Mouse (Mus musculus) CH12.LX (cell line): ENCODE measurements around the gene Pkn3. TPM values are rescaled to one million over a fixed set of nuclear protein-coding genes. Genes with fewer than 3 reads are reported as not detected.

Experiments used
- DNase-seq: peaks from one replicate; pipeline ENCODE4 v3.0.0-alpha.2; 2013; ENCODE audit errors: extremely low read depth
- H3K27ac ChIP-seq: 2 replicates; pipeline ENCODE4 v1.5.1; 2012; ENCODE audit warnings: low read depth, mild to moderate bottlenecking, control low read depth, moderate library complexity; ENCODE audit not compliant: insufficient read depth
- H3K27me3 ChIP-seq: replicated peaks from 2 replicates; pipeline ENCODE3; 2012; ENCODE audit warnings: inconsistent platforms
- H3K36me3 ChIP-seq, 2 experiments: replicated peaks in 1 of 2; 2 replicates each; pipeline versions ENCODE3 to v1.6.1; 2012; ENCODE audit warnings: inconsistent platforms in 1 of 2, low read length in 1 of 2, mild to moderate bottlenecking in 1 of 2, mixed read lengths in 1 of 2, moderate library complexity in 1 of 2; ENCODE audit not compliant: control insufficient read depth in 1 of 2, insufficient read depth in 1 of 2
- H3K4me1 ChIP-seq, 2 experiments: 2 replicates each; pipeline ENCODE4 v1.6.1; 2012; ENCODE audit warnings: inconsistent platforms in 1 of 2, moderate library complexity in 1 of 2; ENCODE audit not compliant: insufficient read depth in 2 of 2, control insufficient read depth in 1 of 2
- H3K4me2 ChIP-seq: 2 replicates; pipeline ENCODE4 v1.6.1; 2012; ENCODE audit warnings: low read depth, mild to moderate bottlenecking, control low read depth; ENCODE audit not compliant: poor library complexity, insufficient read depth, severe bottlenecking
- H3K4me3 ChIP-seq, 3 experiments: fragments of 150-350 bp in 1 of 3; sonication (generic) in 1 of 3; replicated peaks in 1 of 3; 2 replicates each; pipeline versions ENCODE3 to v1.5.1; 2011 to 2012; ENCODE audit warnings: low read depth in 2 of 3, low read length in 2 of 3, mild to moderate bottlenecking in 2 of 3, moderate library complexity in 2 of 3, control low read depth in 1 of 3, improper control_type of control experiment in 1 of 3, inconsistent platforms in 1 of 3, mixed read lengths in 1 of 3; ENCODE audit not compliant: poor library complexity in 1 of 3
- H3K79me2 ChIP-seq: replicated peaks from 2 replicates; pipeline ENCODE4 v1.6.1; 2012; ENCODE audit warnings: mild to moderate bottlenecking, moderate library complexity; ENCODE audit not compliant: control insufficient read depth, poor library complexity, insufficient read depth, severe bottlenecking; ENCODE audit errors: extremely low read depth
- H3K9ac ChIP-seq: 2 replicates; pipeline ENCODE4 v1.6.1; 2012; ENCODE audit warnings: low read depth, mild to moderate bottlenecking, control low read depth, moderate library complexity; ENCODE audit not compliant: insufficient read depth
- H3K9me3 ChIP-seq: replicated peaks from 2 replicates; pipeline ENCODE3; 2012; ENCODE audit warnings: low read length, inconsistent platforms, mixed read lengths
- CHD1 ChIP-seq: IDR thresholded peaks from 2 replicates; pipeline ENCODE4 v1.6.1; 2012; ENCODE audit warnings: low read depth, low read length, improper control_type of control experiment, inconsistent platforms
- CHD2 ChIP-seq: IDR thresholded peaks from 2 replicates; pipeline ENCODE4 v1.6.1; 2011; ENCODE audit warnings: low read length, improper control_type of control experiment
- EP300 ChIP-seq: IDR thresholded peaks from 2 replicates; pipeline ENCODE4 v1.6.1; 2011; ENCODE audit warnings: low read length, improper control_type of control experiment
- ETS1 ChIP-seq: conservative IDR thresholded peaks from 2 replicates; pipeline ENCODE4 v1.6.1; 2012; ENCODE audit warnings: low read depth, mild to moderate bottlenecking, inconsistent platforms, low read length, improper control_type of control experiment, moderate library complexity
- GABPA ChIP-seq: IDR thresholded peaks from 2 replicates; pipeline ENCODE4 v1.6.1; 2012; ENCODE audit warnings: low read depth, low read length, improper control_type of control experiment, inconsistent platforms; ENCODE audit not compliant: insufficient replicate concordance
- HCFC1 ChIP-seq: IDR thresholded peaks from 2 replicates; pipeline ENCODE4 v1.6.1; 2012; ENCODE audit warnings: low read depth, mild to moderate bottlenecking, inconsistent platforms, low read length, improper control_type of control experiment
- IRF4 ChIP-seq: IDR thresholded peaks from 2 replicates; pipeline ENCODE4 v1.6.1; 2014; ENCODE audit warnings: low read depth, mild to moderate bottlenecking, inconsistent platforms, low read length, improper control_type of control experiment
- KAT2A ChIP-seq: IDR thresholded peaks from 2 replicates; pipeline ENCODE4 v1.6.1; 2012; ENCODE audit warnings: low read length, improper control_type of control experiment, inconsistent platforms; ENCODE audit not compliant: insufficient replicate concordance
- MEF2A ChIP-seq: IDR thresholded peaks from 2 replicates; pipeline ENCODE4 v1.6.1; 2014; ENCODE audit warnings: low read depth, mild to moderate bottlenecking, inconsistent platforms, low read length, improper control_type of control experiment, borderline replicate concordance
- MXI1 ChIP-seq: IDR thresholded peaks from 2 replicates; pipeline ENCODE4 v1.6.1; 2011; ENCODE audit warnings: mild to moderate bottlenecking, low read depth, low read length, improper control_type of control experiment
- NRF1 ChIP-seq: IDR thresholded peaks from 2 replicates; pipeline ENCODE4 v1.6.1; 2014; ENCODE audit warnings: low read depth, mild to moderate bottlenecking, inconsistent platforms, low read length, improper control_type of control experiment, moderate library complexity
- PAX5 ChIP-seq: IDR thresholded peaks from 2 replicates; pipeline ENCODE4 v1.6.1; 2012; ENCODE audit warnings: low read length, inconsistent platforms, mixed read lengths
- POLR2AphosphoS2 ChIP-seq: IDR thresholded peaks from 2 replicates; pipeline ENCODE4 v1.6.1; 2011; ENCODE audit warnings: low read depth, low read length, improper control_type of control experiment
- RAD21 ChIP-seq: IDR thresholded peaks from 2 replicates; pipeline ENCODE4 v1.6.1; 2011; ENCODE audit warnings: low read depth, mild to moderate bottlenecking, low read length, improper control_type of control experiment, moderate library complexity
- RCOR1 ChIP-seq: conservative IDR thresholded peaks from 2 replicates; pipeline ENCODE4 v1.6.1; 2012; ENCODE audit warnings: low read depth, mild to moderate bottlenecking, inconsistent platforms, low read length, improper control_type of control experiment
- SIN3A ChIP-seq: IDR thresholded peaks from 2 replicates; pipeline ENCODE4 v1.6.1; 2012; ENCODE audit warnings: low read length, improper control_type of control experiment, inconsistent platforms
- TBP ChIP-seq: conservative IDR thresholded peaks from 2 replicates; pipeline ENCODE4 v1.6.1; 2011; ENCODE audit warnings: low read depth, low read length, improper control_type of control experiment
- TCF12 ChIP-seq: IDR thresholded peaks from 2 replicates; pipeline ENCODE4 v1.6.1; 2014; ENCODE audit warnings: low read depth, mild to moderate bottlenecking, inconsistent platforms, low read length, improper control_type of control experiment
- UBTF ChIP-seq: IDR thresholded peaks from 2 replicates; pipeline ENCODE4 v1.6.1; 2012; ENCODE audit warnings: low read depth, mild to moderate bottlenecking, inconsistent platforms, low read length, improper control_type of control experiment, moderate library complexity
- ZNF384 ChIP-seq: IDR thresholded peaks from 2 replicates; pipeline ENCODE4 v1.6.1; 2012; ENCODE audit warnings: low read depth, low read length, improper control_type of control experiment, inconsistent platforms
- dilution Hi-C: fragments of 300-500 bp; cut with MboI; formaldehyde crosslinking; loops from 2 replicates; pipeline ENCODE4 v1.14.3; 2020; ENCODE audit warnings: low sequenced_read_pairs; ENCODE audit not compliant: extremely low pct_unique_long_range_greater_than_20kb, extremely low pct_ligation_motif_present
- in situ Hi-C: fragments of 300-500 bp; cut with MboI; formaldehyde crosslinking; loops from 3 replicates; pipeline ENCODE4 v1.14.3; 2019; ENCODE audit warnings: low sequenced_read_pairs, low pct_ligation_motif_present, low pct_unique_long_range_greater_than_20kb, mixed read lengths
- polyA plus RNA-seq: library from polyadenylated mRNA; unstranded; fragments of >175 nt; gene quantifications from 2 replicates; pipeline ENCODE4 v1.2.1, GENCODE M21; 2012; ENCODE audit warnings: low read depth; ENCODE audit not compliant: insufficient read length
- total RNA-seq, 2 experiments: library from RNA; depleted of rRNA; stranded (reverse); fragments of 300-350 nt in 1 of 2; fragments of >200 nt in 1 of 2; gene quantifications; 2 replicates each; pipeline ENCODE4 v1.2.3; 2012 to 2014

Gene Pkn3
- total and polyA plus RNA-seq, 3 experiments, result 4.7 to 8.3 (median 6.7) TPM

DNA sequence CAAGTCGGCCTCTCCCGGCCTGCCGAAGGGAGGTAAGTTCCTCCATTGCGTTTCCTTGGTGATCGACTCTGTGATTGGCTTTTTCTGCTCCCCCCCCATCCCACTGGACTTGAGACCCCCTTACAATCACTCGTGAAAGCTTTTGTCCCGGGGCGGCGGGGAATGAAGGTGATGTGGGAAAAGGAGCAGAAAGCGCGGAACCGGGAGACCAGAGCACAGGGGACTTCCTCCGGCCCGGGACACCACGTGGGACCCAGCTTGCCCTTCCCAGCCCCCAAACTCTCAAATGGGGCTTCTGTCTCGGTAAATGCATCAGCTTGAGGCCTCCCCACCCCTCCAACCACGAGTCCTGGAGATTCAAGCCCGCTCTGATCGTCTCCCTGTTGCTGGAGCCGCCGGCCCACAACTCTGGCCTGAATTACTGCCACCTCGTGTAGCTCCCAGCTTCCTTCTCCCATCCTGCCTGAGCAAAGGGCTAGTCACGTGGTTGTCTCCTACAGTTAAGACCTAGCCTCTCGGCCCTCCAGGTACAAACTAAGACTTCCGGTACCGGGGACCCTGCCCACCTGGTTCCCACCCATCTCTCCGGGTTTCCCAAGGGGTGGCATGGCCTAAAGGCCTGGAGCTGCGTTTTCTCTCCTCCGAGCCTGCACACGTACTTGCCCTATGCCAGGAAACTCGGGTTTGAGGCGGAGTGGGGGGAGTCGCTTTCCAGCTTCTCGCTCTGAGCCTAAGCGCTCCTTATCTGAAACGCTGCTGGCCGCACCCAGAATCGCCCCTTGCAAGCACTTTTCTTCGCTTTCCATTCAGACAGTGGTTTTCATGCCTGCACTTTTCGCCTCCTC, 15.0 kb upstream of the Pkn3 start (continued):
- 0 out of 2 replicates have a peak, but pooled peaks have one; percentile 16 for TF ChIP-seq EP300
- TF ChIP-seq MXI1, result peak; percentile 96
- TF ChIP-seq TCF12, result peak; percentile 67; the same call in 1 of the 2 replicates
- TF ChIP-seq POLR2AphosphoS2, result no peak; the same call in 1 of the 2 replicates
- no peak for TF ChIP-seq ZNF384
- no peak for TF ChIP-seq GABPA
- no peak for TF ChIP-seq NRF1
- no peak for TF ChIP-seq RAD21
- TF ChIP-seq SIN3A, result peak; percentile 88
- TF ChIP-seq ETS1, result 0 out of 2 replicates have a peak, but pooled peaks have one; percentile 17
- peak; percentile 19; the same call in 1 of the 2 replicates for TF ChIP-seq TBP
- TF ChIP-seq HCFC1, result no peak; the same call in 1 of the 2 replicates
- TF ChIP-seq MEF2A, result no peak
- peak; percentile 25; the same call in 1 of the 2 replicates for TF ChIP-seq UBTF

GRCm38 (mm10) chr2:30063235-30063634, 14.2 kb upstream of the Pkn3 start:
- H3K27ac ChIP-seq, result peak overlapping the region; percentile 53
- no peak for TF ChIP-seq CHD1
- 0 out of 2 replicates have a peak, but pooled peaks have one; percentile 9 for TF ChIP-seq IRF4
- H3K9me3 ChIP-seq, result peaks cover under 1% of the 10 kb centered on the region
- peak overlapping the region; percentile 68 for H3K9ac ChIP-seq
- H3K27me3 ChIP-seq, result no peaks in the 10 kb centered on the region
- H3K4me1 ChIP-seq, result peaks cover 3 to 10% of the 10 kb centered on the region in 2 experiments; a peak in 2 of 4 replicates
- dilution Hi-C loops (no loop called here), in situ Hi-C loops (no loop called here)
- no peak for DNase-seq
- peak overlapping the region; percentile 88 for H3K4me2 ChIP-seq
- peaks cover 56% of the 10 kb centered on the region for H3K79me2 ChIP-seq
- H3K36me3 ChIP-seq, result peaks cover 0 to 9% of the 10 kb centered on the region in 2 experiments
- H3K4me3 ChIP-seq, result peak overlapping the region; percentile 79 to 91 (median 79)

GRCm38 (mm10) chr2:30063791-30064190, 13.7 kb upstream of the Pkn3 start:
- peaks cover 61% of the 10 kb centered on the region for H3K79me2 ChIP-seq
- H3K27me3 ChIP-seq, result no peaks in the 10 kb centered on the region
- peak overlapping the region; percentile 88 for H3K4me2 ChIP-seq
- H3K4me1 ChIP-seq, result peaks cover 6 to 15% of the 10 kb centered on the region in 2 experiments; a peak in 3 of 4 replicates
- peaks cover 3 to 14% of the 10 kb centered on the region in 2 experiments for H3K36me3 ChIP-seq
- peak overlapping the region; percentile 79 to 91 (median 79) for H3K4me3 ChIP-seq
- dilution Hi-C loops, result no loop called here
- TF ChIP-seq CHD2 (no peak), KAT2A (no peak), RCOR1 (no peak), POLR2AphosphoS2 (no peak), IRF4 (no peak), PAX5 (no peak)
- peak overlapping the region; percentile 68 for H3K9ac ChIP-seq
- H3K9me3 ChIP-seq, result no peaks in the 10 kb centered on the region
- H3K27ac ChIP-seq, result peak overlapping the region; percentile 53; the same call in 1 of the 2 replicates
- in situ Hi-C loops, result no loop called here
- no peak for DNase-seq
